Mouse (Mus musculus): ENCODE measurements around the gene Brdt. TPM values are rescaled to one million over a fixed set of nuclear protein-coding genes. Genes with fewer than 3 reads are reported as not detected.

Gene Brdt
- polyA plus RNA-seq, 1 experiment from 2014 or later = 1.5 TPM

DNA sequence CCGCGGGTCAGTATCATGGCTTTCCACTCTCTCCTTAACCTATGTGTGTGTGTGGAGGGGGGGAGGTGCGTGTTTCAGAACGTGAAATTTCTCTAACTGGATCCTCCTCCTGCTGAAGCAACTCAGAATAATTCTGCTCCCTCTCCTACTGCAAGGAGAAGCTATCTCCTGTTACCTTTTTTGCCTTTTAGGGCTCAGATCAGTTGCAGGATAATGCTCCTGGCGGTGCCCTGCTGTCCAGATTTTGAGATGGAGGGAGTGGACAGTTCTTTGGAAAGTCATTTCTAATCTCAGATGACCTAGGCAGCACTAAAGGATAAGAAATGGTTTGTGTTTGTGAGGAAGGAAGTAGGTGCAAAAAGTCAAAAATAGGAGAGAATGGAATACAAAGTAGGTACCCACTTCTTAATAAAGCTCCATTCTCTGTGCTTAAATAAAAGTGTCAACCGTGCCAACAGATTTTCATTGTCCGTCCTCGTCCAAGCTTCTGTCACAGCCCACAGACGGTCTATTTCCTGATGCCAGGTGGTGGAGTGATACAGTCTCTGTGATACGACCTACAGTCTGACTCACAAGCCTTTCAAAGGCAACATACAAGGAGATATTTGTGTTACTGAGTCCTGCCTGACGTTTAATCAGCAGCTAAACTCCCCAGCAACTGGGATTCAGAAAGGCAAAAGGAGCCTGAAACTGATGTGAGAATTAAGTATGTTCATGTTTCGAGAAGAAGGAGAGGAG is 73.2 kb downstream of the Brdt start:
- peaks cover 26% of the 10 kb centered on the region for H3K27me3 ChIP-seq (ENCODE audit: insufficient read depth, low read length)
- no peak for ATAC-seq (ENCODE audit: low FRiP score, low TSS enrichment)
- H3K4me2 ChIP-seq (replicated peaks; ENCODE audit: low read depth, low read length) = peak overlapping the region; percentile 90
- peak overlapping the region; percentile 65 for H3K9ac ChIP-seq (replicated peaks; ENCODE audit: low read length)
- peak overlapping the region; percentile 56 for H3K4me3 ChIP-seq (ENCODE audit: low read length)
- no peak overlapping the region for H3K27ac ChIP-seq (ENCODE audit: low read length)
- no peaks in the 10 kb centered on the region for H3K9me3 ChIP-seq (ENCODE audit: low read length)
- no peaks in the 10 kb centered on the region for H3K36me3 ChIP-seq (ENCODE audit: insufficient read depth, low read length)
- WGBS = 23% methylated on average over 12 of the region's 12 CpGs
- H3K4me1 ChIP-seq (ENCODE audit: insufficient read depth, low read length) = peaks cover 8% of the 10 kb centered on the region; the same call in 1 of the 2 replicates

DNA sequence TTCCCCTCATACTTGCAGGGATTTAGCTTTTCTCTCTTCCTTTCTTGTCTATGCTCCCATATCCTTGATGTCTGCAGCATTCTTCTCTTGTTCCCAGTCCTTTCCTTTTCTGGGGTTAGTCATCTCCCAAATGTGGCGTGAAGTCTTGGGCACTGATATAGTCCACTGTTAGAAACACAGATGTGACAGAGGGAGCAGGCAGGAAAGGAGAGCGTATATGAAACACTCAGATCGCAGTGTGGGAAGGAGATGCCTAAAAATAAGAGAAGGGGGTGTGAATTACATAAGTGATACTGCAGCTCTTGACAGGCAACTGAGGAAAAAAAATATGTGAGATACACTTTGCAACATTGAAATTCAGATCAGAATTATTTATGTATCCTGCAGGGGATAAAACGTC is 74.4 kb downstream of the Brdt start:
- Histone ChIP-seq H3K27ac (ENCODE audit: low read length) (no peak overlapping the region), H3K9ac (replicated peaks; ENCODE audit: low read length) (no peak overlapping the region), H3K27me3 (ENCODE audit: insufficient read depth, low read length) (peaks cover 26% of the 10 kb centered on the region), H3K4me2 (replicated peaks; ENCODE audit: low read depth, low read length) (no peak overlapping the region), H3K4me1 (ENCODE audit: insufficient read depth, low read length) (peaks cover 8% of the 10 kb centered on the region; the same call in 1 of the 2 replicates), H3K9me3 (ENCODE audit: low read length) (no peaks in the 10 kb centered on the region), H3K4me3 (ENCODE audit: low read length) (no peak overlapping the region), H3K36me3 (ENCODE audit: insufficient read depth, low read length) (no peaks in the 10 kb centered on the region)
- 85% methylated on average over 4 of the region's 4 CpGs for WGBS
- ATAC-seq (ENCODE audit: low FRiP score, low TSS enrichment) = no peak

DNA sequence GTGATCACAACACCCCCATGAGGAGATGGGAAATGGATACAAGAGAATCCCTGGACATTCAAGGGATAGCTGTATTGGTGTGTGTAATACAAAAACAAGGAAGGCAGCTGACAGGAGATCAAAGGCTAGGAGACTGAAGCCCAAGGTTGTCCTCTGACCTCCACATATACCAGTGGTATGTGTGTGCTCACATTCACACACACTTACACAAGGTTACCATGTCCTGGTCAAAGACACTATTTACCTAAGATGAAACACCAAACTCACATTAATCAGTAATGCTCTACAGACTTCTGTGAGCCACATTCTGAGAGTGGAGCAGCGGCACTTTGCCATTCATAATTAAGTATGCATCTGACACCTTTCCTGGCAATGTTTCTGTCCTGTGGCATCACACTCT is 79.3 kb downstream of the Brdt start:
- Histone ChIP-seq H3K27me3 (ENCODE audit: insufficient read depth, low read length) (peaks cover 3% of the 10 kb centered on the region; the same call in 1 of the 2 replicates), H3K9me3 (ENCODE audit: low read length) (no peaks in the 10 kb centered on the region), H3K4me1 (ENCODE audit: insufficient read depth, low read length) (no peaks in the 10 kb centered on the region), H3K27ac (ENCODE audit: low read length) (no peak overlapping the region), H3K36me3 (ENCODE audit: insufficient read depth, low read length) (no peaks in the 10 kb centered on the region), H3K9ac (replicated peaks; ENCODE audit: low read length) (no peak overlapping the region), H3K4me3 (ENCODE audit: low read length) (no peak overlapping the region), H3K4me2 (replicated peaks; ENCODE audit: low read depth, low read length) (no peak overlapping the region)
- 77% methylated on average over 1 of the region's 1 CpGs for WGBS
- no peak for ATAC-seq (ENCODE audit: low FRiP score, low TSS enrichment)

DNA sequence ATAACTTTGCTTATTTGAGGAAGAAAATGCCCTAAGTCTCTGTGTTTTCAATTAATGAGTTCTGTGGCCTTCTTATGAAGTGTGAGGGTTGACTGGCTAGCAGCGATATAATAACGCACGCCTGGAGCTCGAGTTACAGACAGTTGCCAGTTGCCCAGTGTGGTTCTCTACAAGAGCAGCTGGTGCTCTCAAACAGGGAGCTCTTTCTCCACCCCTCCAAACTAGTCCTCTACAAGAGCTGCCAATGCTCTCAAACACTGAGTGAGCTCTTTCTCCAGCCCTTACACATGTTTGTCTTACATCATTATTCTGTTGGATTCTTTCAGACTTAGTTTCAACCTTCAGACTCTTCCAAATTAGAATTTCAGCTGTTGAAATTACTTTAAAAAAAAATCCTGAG is 80.4 kb downstream of the Brdt start:
- no peak for ATAC-seq (ENCODE audit: low FRiP score, low TSS enrichment)
- Histone ChIP-seq H3K27me3 (ENCODE audit: insufficient read depth, low read length) (no peaks in the 10 kb centered on the region), H3K27ac (ENCODE audit: low read length) (no peak overlapping the region), H3K4me2 (replicated peaks; ENCODE audit: low read depth, low read length) (no peak overlapping the region), H3K4me3 (ENCODE audit: low read length) (no peak overlapping the region), H3K36me3 (ENCODE audit: insufficient read depth, low read length) (no peaks in the 10 kb centered on the region), H3K9me3 (ENCODE audit: low read length) (no peaks in the 10 kb centered on the region), H3K4me1 (ENCODE audit: insufficient read depth, low read length) (no peaks in the 10 kb centered on the region), H3K9ac (replicated peaks; ENCODE audit: low read length) (no peak overlapping the region)
- 39% methylated on average over 4 of the region's 4 CpGs for WGBS

DNA sequence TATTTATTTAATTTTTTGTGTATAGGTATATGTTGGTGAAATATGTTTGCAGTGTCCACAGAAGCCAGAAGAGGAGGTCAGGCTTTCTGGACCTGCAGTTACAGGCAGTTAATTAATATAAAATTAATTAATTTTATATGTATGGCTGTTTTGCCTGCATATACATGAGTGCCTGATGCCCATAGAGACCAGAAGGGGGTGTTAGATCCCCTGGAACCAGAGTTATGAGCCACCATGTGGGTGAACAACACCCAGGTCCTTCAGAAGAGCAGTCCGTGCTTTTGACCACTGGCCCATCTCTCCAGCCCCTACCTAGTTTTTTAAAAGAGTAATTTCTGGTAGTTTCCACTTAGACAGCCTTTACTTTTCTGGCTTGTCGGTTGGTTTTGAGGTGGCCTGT is 81.3 kb downstream of the Brdt start:
- H3K4me2 ChIP-seq (replicated peaks; ENCODE audit: low read depth, low read length) = no peak overlapping the region
- no peaks in the 10 kb centered on the region for H3K4me1 ChIP-seq (ENCODE audit: insufficient read depth, low read length)
- H3K9me3 ChIP-seq (ENCODE audit: low read length) = no peaks in the 10 kb centered on the region
- no peaks in the 10 kb centered on the region for H3K27me3 ChIP-seq (ENCODE audit: insufficient read depth, low read length)
- ATAC-seq (ENCODE audit: low FRiP score, low TSS enrichment) = no peak
- no peak overlapping the region for H3K4me3 ChIP-seq (ENCODE audit: low read length)
- no peaks in the 10 kb centered on the region for H3K36me3 ChIP-seq (ENCODE audit: insufficient read depth, low read length)
- 85% methylated on average over 2 of the region's 2 CpGs for WGBS
- H3K9ac ChIP-seq (replicated peaks; ENCODE audit: low read length) = no peak overlapping the region
- H3K27ac ChIP-seq (ENCODE audit: low read length) = no peak overlapping the region

DNA sequence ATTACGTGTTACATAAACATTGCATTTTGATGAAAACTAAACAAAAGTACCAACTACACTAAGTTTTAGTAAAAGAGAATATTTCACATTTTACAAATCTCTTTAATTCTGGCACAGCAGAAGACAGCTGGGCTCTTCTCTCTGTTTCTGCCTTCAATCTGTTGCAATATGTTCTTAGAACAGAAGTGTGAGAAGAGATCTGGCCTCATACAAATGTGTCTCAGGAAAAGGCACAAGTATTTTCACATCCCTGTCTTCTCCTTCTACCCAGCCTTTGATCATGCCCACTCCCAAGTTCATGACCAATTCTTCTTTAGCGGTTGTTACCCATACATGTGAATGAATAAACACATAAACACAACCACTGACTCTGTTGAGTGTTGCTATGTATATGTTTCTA is 84.1 kb downstream of the Brdt start:
- Histone ChIP-seq H3K27ac (ENCODE audit: low read length) (no peak overlapping the region), H3K4me2 (replicated peaks; ENCODE audit: low read depth, low read length) (no peak overlapping the region), H3K9me3 (ENCODE audit: low read length) (no peaks in the 10 kb centered on the region), H3K4me3 (ENCODE audit: low read length) (no peak overlapping the region), H3K36me3 (ENCODE audit: insufficient read depth, low read length) (no peaks in the 10 kb centered on the region), H3K4me1 (ENCODE audit: insufficient read depth, low read length) (no peaks in the 10 kb centered on the region), H3K9ac (replicated peaks; ENCODE audit: low read length) (no peak overlapping the region), H3K27me3 (ENCODE audit: insufficient read depth, low read length) (no peaks in the 10 kb centered on the region)
- ATAC-seq (ENCODE audit: low FRiP score, low TSS enrichment) = no peak
- WGBS = 83% methylated on average over 2 of the region's 2 CpGs

DNA sequence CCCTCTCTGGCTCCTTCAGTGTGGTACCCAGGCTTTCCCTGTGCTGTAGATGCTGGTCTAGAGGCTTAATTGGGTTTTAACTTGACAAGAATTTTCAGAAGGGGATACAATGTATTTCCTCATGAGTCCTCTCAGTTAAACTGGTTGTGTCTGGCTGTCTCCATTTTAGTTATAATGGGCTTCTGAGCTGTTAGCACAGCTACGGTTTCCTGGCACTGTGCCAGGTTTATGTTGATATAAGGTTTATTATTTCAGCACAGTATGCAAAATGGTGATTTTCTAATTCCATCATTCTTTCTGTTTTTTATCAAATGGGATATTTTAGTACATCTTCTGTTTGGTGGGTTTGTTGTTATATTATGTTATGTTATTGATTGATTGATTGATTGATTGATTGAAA is 90.7 kb downstream of the Brdt start:
- Histone ChIP-seq H3K9me3 (ENCODE audit: low read length) (no peaks in the 10 kb centered on the region), H3K27me3 (ENCODE audit: insufficient read depth, low read length) (no peaks in the 10 kb centered on the region), H3K9ac (replicated peaks; ENCODE audit: low read length) (no peak overlapping the region), H3K4me1 (ENCODE audit: insufficient read depth, low read length) (no peaks in the 10 kb centered on the region), H3K4me3 (ENCODE audit: low read length) (no peak overlapping the region), H3K27ac (ENCODE audit: low read length) (no peak overlapping the region), H3K4me2 (replicated peaks; ENCODE audit: low read depth, low read length) (no peak overlapping the region), H3K36me3 (ENCODE audit: insufficient read depth, low read length) (no peaks in the 10 kb centered on the region)
- ATAC-seq (ENCODE audit: low FRiP score, low TSS enrichment) = no peak
- WGBS = 24% methylated on average over 1 of the region's 1 CpGs

DNA sequence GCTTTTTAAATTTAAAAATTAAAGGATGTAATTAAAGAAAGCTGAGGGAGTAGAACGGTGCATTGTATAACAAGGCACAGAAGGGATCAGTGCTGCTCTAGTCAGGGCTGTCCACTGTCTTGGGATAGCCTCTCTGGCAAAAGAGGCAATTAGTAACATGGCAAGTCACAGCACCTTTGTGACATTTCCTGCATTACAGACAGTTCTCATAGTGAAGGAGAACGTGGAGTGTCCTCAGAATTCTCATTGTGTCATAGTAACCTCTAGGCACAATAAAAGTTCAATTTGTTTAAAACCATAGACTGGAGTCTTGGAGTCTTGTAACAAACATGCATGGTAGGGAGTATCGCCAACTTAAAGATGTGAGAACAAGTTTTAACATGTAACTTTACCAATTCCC is 100.3 kb downstream of the Brdt start, which contains the start of gene Lpcat2b:
Gene Lpcat2b, plus strand, starts transcription at position 301 of the 400 bp plus-strand sequence.
- 81% methylated on average over 3 of the region's 3 CpGs for WGBS
- no peak for ATAC-seq (ENCODE audit: low FRiP score, low TSS enrichment)
- H3K27me3 ChIP-seq (ENCODE audit: insufficient read depth, low read length) = no peaks in the 10 kb centered on the region; the same call in 1 of the 2 replicates
- no peaks in the 10 kb centered on the region for H3K9me3 ChIP-seq (ENCODE audit: low read length)
- no peak within 1 kb of the TSS for H3K27ac ChIP-seq (ENCODE audit: low read length)
- no peaks in the 10 kb centered on the region for H3K36me3 ChIP-seq (ENCODE audit: insufficient read depth, low read length)
- no peak within 1 kb of the TSS for H3K4me3 ChIP-seq (ENCODE audit: low read length)
- H3K9ac ChIP-seq (replicated peaks; ENCODE audit: low read length) = no peak within 1 kb of the TSS
- H3K4me1 ChIP-seq (ENCODE audit: insufficient read depth, low read length) = no peaks in the 10 kb centered on the region
- no peak within 1 kb of the TSS for H3K4me2 ChIP-seq (replicated peaks; ENCODE audit: low read depth, low read length)

DNA sequence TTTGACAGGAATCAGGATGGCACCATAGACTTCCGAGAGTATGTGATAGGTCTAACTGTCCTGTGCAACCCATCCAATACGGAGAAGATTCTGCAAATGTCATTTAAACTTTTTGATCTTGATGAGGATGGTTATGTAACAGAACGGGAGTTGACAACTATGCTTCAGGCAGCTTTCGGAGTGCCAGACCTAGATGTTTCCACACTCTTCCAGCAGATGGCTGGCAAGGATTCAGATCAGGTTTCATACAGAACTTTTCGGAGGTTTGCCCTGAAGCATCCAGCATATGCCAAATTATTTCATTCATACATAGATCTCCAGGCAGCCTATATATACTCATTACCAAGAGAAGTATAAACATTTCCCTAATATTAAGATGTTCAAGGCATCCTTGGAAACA is 103.0 kb downstream of the Brdt start:
- Histone ChIP-seq H3K27me3 (ENCODE audit: insufficient read depth, low read length) (no peaks in the 10 kb centered on the region; the same call in 1 of the 2 replicates), H3K9ac (replicated peaks; ENCODE audit: low read length) (no peak overlapping the region), H3K4me2 (replicated peaks; ENCODE audit: low read depth, low read length) (no peak overlapping the region), H3K36me3 (ENCODE audit: insufficient read depth, low read length) (no peaks in the 10 kb centered on the region), H3K27ac (ENCODE audit: low read length) (no peak overlapping the region), H3K4me3 (ENCODE audit: low read length) (no peak overlapping the region), H3K4me1 (ENCODE audit: insufficient read depth, low read length) (peaks cover 10% of the 10 kb centered on the region), H3K9me3 (ENCODE audit: low read length) (no peaks in the 10 kb centered on the region)
- WGBS = 75% methylated on average over 5 of the region's 5 CpGs
- no peak for ATAC-seq (ENCODE audit: low FRiP score, low TSS enrichment)

DNA sequence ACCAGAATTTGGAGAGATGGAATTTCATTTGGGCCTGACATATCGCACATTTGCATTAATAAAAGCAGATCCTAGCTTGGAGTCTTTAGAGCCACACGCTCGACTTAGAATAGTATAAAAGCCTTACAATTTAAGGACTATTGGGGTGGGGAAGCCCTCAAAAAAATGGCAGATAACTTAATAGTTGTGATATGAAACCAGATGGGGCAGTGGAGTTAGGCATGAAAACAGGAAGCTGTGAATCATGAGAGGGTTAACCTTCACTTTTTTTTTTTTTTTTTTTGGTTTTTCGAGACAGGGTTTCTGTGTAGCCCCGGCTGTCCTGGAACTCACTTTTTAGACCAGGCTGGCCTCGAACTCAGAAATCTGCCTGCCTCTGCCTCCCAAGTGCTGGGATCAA is 105.2 kb downstream of the Brdt start:
- no peaks in the 10 kb centered on the region for H3K9me3 ChIP-seq (ENCODE audit: low read length)
- H3K4me1 ChIP-seq (ENCODE audit: insufficient read depth, low read length) = peaks cover 11% of the 10 kb centered on the region
- H3K27ac ChIP-seq (ENCODE audit: low read length) = no peak overlapping the region
- H3K36me3 ChIP-seq (ENCODE audit: insufficient read depth, low read length) = no peaks in the 10 kb centered on the region
- H3K27me3 ChIP-seq (ENCODE audit: insufficient read depth, low read length) = no peaks in the 10 kb centered on the region; the same call in 1 of the 2 replicates
- no peak overlapping the region for H3K9ac ChIP-seq (replicated peaks; ENCODE audit: low read length)
- H3K4me2 ChIP-seq (replicated peaks; ENCODE audit: low read depth, low read length) = no peak overlapping the region
- ATAC-seq (ENCODE audit: low FRiP score, low TSS enrichment) = no peak
- no peak overlapping the region for H3K4me3 ChIP-seq (ENCODE audit: low read length)
- WGBS = 83% methylated on average over 6 of the region's 6 CpGs

Measured in kidney, embryonic 16.5 days (tissue).